Mouse (Mus musculus): ENCODE results near the gene Sigmar1.

- peak; percentile 91 for TF ChIP-seq CTCF (IDR thresholded peaks at IDR 0.05; ENCODE audit: extremely low read depth, insufficient read depth, low read length)
- TF ChIP-seq POLR2A (IDR thresholded peaks at IDR 0.05; ENCODE audit: extremely low read depth, insufficient read depth, low read length): no peak; the same call in 1 of the 2 replicates
Measured at GRCm38 (mm10) chr4:41737602-41738255, 18.2 kb downstream of the Sigmar1 start.

Measured in cortical plate, adult 2 months (tissue).